Mouse (Mus musculus) bone marrow, adult 2 months (tissue): Measurements from ENCODE around the gene Pxn.

Source experiments
- CTCF ChIP-seq: fragments of 200-500 bp; IDR thresholded peaks from 2 replicates; pipeline ENCODE4 v1.5.1; 2011; ENCODE audit warnings: low read length, control low read depth; ENCODE audit not compliant: control insufficient read depth, insufficient read depth
- POLR2A ChIP-seq: fragments of 200-500 bp; IDR thresholded peaks from 2 replicates; pipeline ENCODE4 v1.6.1; 2011; ENCODE audit warnings: low read depth, mild to moderate bottlenecking, control low read depth, low read length, borderline replicate concordance; ENCODE audit not compliant: control insufficient read depth

GRCm38 (mm10) chr5:115524471-115524870 lies 18.0 kb downstream of the Pxn start:
- no peak for TF ChIP-seq POLR2A
- TF ChIP-seq CTCF: no peak
